Mouse (Mus musculus) left cerebral cortex, adult 2 months (tissue): Measurements from ENCODE around the gene Speg. TPM values are rescaled to one million over a fixed set of nuclear protein-coding genes. Genes with fewer than 3 reads are reported as not detected.

Experiments used
- DNase-seq, 2 experiments: peaks; one replicate each; pipeline ENCODE4 v3.0.0; 2021 to 2022; ENCODE audit warnings: low spot score in 2 of 2, mixed read lengths in 1 of 2; ENCODE audit errors: extremely low spot score in 1 of 2
- H3K27ac ChIP-seq: fragments of 200-600 bp; 2 replicates; pipeline ENCODE4 v1.8.1; 2022
- H3K4me3 ChIP-seq: fragments of 200-600 bp; 2 replicates; pipeline ENCODE4 v1.8.1; 2022
- CTCF ChIP-seq: fragments of 200-600 bp; IDR thresholded peaks from 2 replicates; pipeline ENCODE4 v1.8.1; 2022; ENCODE audit warnings: antibody characterized with exemption, mild to moderate bottlenecking, moderate library complexity
- intact Hi-C: fragments of 180-260 bp; cut with DNase I; formaldehyde crosslinking; loops from one replicate; pipeline ENCODE4 v1.15.1; 2025
- total RNA-seq, 2 experiments: library from RNA; stranded (reverse); gene quantifications; 2 replicates each; pipeline ENCODE4 v1.2.3; 2021

Gene Speg
- total RNA-seq, 2 experiments from 2014 or later = 199 to 215 TPM

- peak in 1 of 2 experiments; percentile 46 for DNase-seq
- Histone ChIP-seq H3K4me3 (peak overlapping the region; percentile 45), H3K27ac (peak overlapping the region; percentile 96)
- no peak for TF ChIP-seq CTCF
- intact Hi-C loops = loop anchor here (5.0 kb wide), 2 partner anchors 42 to 93 kb away; partner anchors contain the start of genes Chpf and Tmem198
Measured at GRCm38 (mm10) chr1:75384470-75385141, 9.5 kb downstream of the Speg start.

GRCm38 (mm10) chr1:75385142-75385730, 10.1 kb downstream of the Speg start:
- DNase-seq = peak in 1 of 2 experiments; percentile 47
- Histone ChIP-seq H3K27ac (peak overlapping the region; percentile 96), H3K4me3 (peak overlapping the region; percentile 45)
- TF ChIP-seq CTCF = no peak
- intact Hi-C loops = loop anchor here (5.0 kb wide), 2 partner anchors 43 to 92 kb away; partner anchors contain the start of genes Chpf and Tmem198

- TF ChIP-seq CTCF = no peak
- intact Hi-C loops = loop anchor here (5.0 kb wide), 2 partner anchors 44 to 91 kb away; partner anchors contain the start of genes Chpf and Tmem198
- DNase-seq = peak in 1 of 2 experiments; percentile 44
- Histone ChIP-seq H3K4me3 (peak overlapping the region; percentile 45), H3K27ac (peak overlapping the region; percentile 96)
Measured at GRCm38 (mm10) chr1:75386149-75386548, 11.1 kb downstream of the Speg start.

- no peak for TF ChIP-seq CTCF
- peak overlapping the region; percentile 45 for H3K4me3 ChIP-seq
- peak overlapping the region; percentile 96 for H3K27ac ChIP-seq
- intact Hi-C loops = loop anchor here (5.0 kb wide), 2 partner anchors 45 to 90 kb away; partner anchors contain the start of genes Chpf and Tmem198
- no peak for DNase-seq
Measured at GRCm38 (mm10) chr1:75387469-75387928, 12.4 kb downstream of the Speg start.

- TF ChIP-seq CTCF = no peak; the same call in none of the 2 replicates
- Histone ChIP-seq H3K4me3 (peak overlapping the region; percentile 45), H3K27ac (peak overlapping the region; percentile 96)
- peak in 1 of 2 experiments; percentile 30 for DNase-seq
- intact Hi-C loops = loop anchor here (5.0 kb wide), 2 partner anchors 46 to 89 kb away; partner anchors contain the start of genes Chpf and Tmem198
Measured at GRCm38 (mm10) chr1:75387929-75388897, 13.1 kb downstream of the Speg start.

- TF ChIP-seq CTCF = no peak
- intact Hi-C loops = loop anchor here (5.0 kb wide), 2 partner anchors 47 to 88 kb away; partner anchors contain the start of genes Chpf and Tmem198
- H3K27ac ChIP-seq = peak overlapping the region; percentile 96; the same call in 1 of the 2 replicates
- DNase-seq = no peak
- H3K4me3 ChIP-seq = peak overlapping the region; percentile 45
Measured at GRCm38 (mm10) chr1:75388898-75389515, 13.9 kb downstream of the Speg start.

GRCm38 (mm10) chr1:75393139-75393538, 18.0 kb downstream of the Speg start:
- peak overlapping the region; percentile 69 for H3K27ac ChIP-seq
- TF ChIP-seq CTCF = no peak
- peak in 1 of 2 experiments; percentile 64 for DNase-seq
- H3K4me3 ChIP-seq = no peak overlapping the region
- intact Hi-C loops = no loop called here

GRCm38 (mm10) chr1:75393846-75394245, 18.7 kb downstream of the Speg start:
- Histone ChIP-seq H3K4me3 (no peak overlapping the region), H3K27ac (peak overlapping the region; percentile 69; the same call in 1 of the 2 replicates)
- no peak for DNase-seq
- TF ChIP-seq CTCF = no peak
- intact Hi-C loops = no loop called here

- intact Hi-C loops = no loop called here
- no peak overlapping the region for H3K4me3 ChIP-seq
- peak overlapping the region; percentile 36; the same call in 1 of the 2 replicates for H3K27ac ChIP-seq
- TF ChIP-seq CTCF = peak; percentile 64
- DNase-seq = peak in 1 of 2 experiments; percentile 40
Measured at GRCm38 (mm10) chr1:75398761-75399402, 23.8 kb downstream of the Speg start.
